Mouse (Mus musculus): ENCODE measurements around the gene Sertad3. TPM values are rescaled to one million over a fixed set of nuclear protein-coding genes. Genes with fewer than 3 reads are reported as not detected.
A peak's percentile ranks its signal among the peaks of the same experiment; 100 is the strongest.
"Not testable (repeated sequence)": the region's sequence is repeated elsewhere in the genome, so short reads cannot be mapped to it uniquely, and the experiment has no call there.

Sertad3 gene
- polyA plus RNA-seq, 1 experiment = 11.8 TPM

- H3K9me3 ChIP-seq (replicated peaks; ENCODE audit: control insufficient read depth, insufficient read depth, low read length, poor library complexity, severe bottlenecking) = no peaks in the 10 kb centered on the region
- H3K9ac ChIP-seq (ENCODE audit: low read depth, poor library complexity, severe bottlenecking) = no peak overlapping the region
- H3K4me3 ChIP-seq (ENCODE audit: low read depth, low read length) = no peak overlapping the region
- no peaks in the 10 kb centered on the region for H3K27me3 ChIP-seq (ENCODE audit: control insufficient read depth, insufficient read depth, low read length, poor library complexity, severe bottlenecking)
- TF ChIP-seq EP300 (IDR thresholded peaks at IDR 0.05; ENCODE audit: insufficient read depth, low read depth, low read length) (no peak), CTCF (IDR thresholded peaks at IDR 0.05; ENCODE audit: low read depth, low read length) (no peak), POLR2A (IDR thresholded peaks at IDR 0.05; ENCODE audit: insufficient read depth, low read length) (no peak)
- peaks cover 2% of the 10 kb centered on the region; the same call in 1 of the 2 replicates for H3K36me3 ChIP-seq (ENCODE audit: control insufficient read depth, insufficient read depth, low read length, poor library complexity, severe bottlenecking)
- H3K27ac ChIP-seq (ENCODE audit: insufficient read depth, low read length) = peak overlapping the region; percentile 82
- H3K4me1 ChIP-seq (ENCODE audit: control insufficient read depth, insufficient read depth, low read length) = peaks cover 12% of the 10 kb centered on the region
These were observed 18.3 kb downstream of the Sertad3 start for GRCm38 (mm10) chr7:27491856-27492255.

GRCm38 (mm10) chr7:27493022-27493421 lies 19.5 kb downstream of the Sertad3 start:
- Histone ChIP-seq H3K9me3 (replicated peaks; ENCODE audit: control insufficient read depth, insufficient read depth, low read length, poor library complexity, severe bottlenecking) (no peaks in the 10 kb centered on the region), H3K36me3 (ENCODE audit: control insufficient read depth, insufficient read depth, low read length, poor library complexity, severe bottlenecking) (peaks cover 2% of the 10 kb centered on the region; the same call in 1 of the 2 replicates), H3K4me3 (ENCODE audit: low read depth, low read length) (no peak overlapping the region), H3K9ac (ENCODE audit: low read depth, poor library complexity, severe bottlenecking) (no peak overlapping the region), H3K4me1 (ENCODE audit: control insufficient read depth, insufficient read depth, low read length) (peaks cover 12% of the 10 kb centered on the region), H3K27ac (ENCODE audit: insufficient read depth, low read length) (no peak overlapping the region), H3K27me3 (ENCODE audit: control insufficient read depth, insufficient read depth, low read length, poor library complexity, severe bottlenecking) (no peaks in the 10 kb centered on the region)
- TF ChIP-seq POLR2A (IDR thresholded peaks at IDR 0.05; ENCODE audit: insufficient read depth, low read length) = no peak
- no peak for TF ChIP-seq CTCF (IDR thresholded peaks at IDR 0.05; ENCODE audit: low read depth, low read length)

DNA sequence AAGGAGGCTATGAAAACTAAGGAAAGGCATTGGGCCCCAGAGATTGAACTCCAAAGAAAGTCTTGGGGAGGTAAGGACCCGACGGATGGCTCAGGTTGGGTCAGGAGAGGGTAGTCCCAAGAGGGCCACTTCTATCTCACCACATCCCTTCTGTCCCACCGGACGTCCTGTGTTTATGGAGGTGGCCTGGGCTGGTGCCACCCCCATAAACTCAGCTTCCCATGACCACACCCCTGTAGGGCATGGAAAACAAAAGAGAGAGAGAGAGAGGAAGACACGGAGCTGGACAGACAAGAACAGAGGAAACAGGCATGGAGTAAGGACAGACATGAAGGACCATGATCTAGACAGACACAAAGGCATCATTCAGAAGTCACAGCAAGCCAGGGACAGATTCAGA lies 19.9 kb downstream of the Sertad3 start:
- peaks cover 14% of the 10 kb centered on the region for H3K4me1 ChIP-seq (ENCODE audit: control insufficient read depth, insufficient read depth, low read length)
- no peaks in the 10 kb centered on the region for H3K9me3 ChIP-seq (replicated peaks; ENCODE audit: control insufficient read depth, insufficient read depth, low read length, poor library complexity, severe bottlenecking)
- H3K4me3 ChIP-seq (ENCODE audit: low read depth, low read length) = no peak overlapping the region
- H3K27me3 ChIP-seq (ENCODE audit: control insufficient read depth, insufficient read depth, low read length, poor library complexity, severe bottlenecking) = no peaks in the 10 kb centered on the region
- no peak overlapping the region for H3K27ac ChIP-seq (ENCODE audit: insufficient read depth, low read length)
- no peak for TF ChIP-seq POLR2A (IDR thresholded peaks at IDR 0.05; ENCODE audit: insufficient read depth, low read length)
- no peak for TF ChIP-seq CTCF (IDR thresholded peaks at IDR 0.05; ENCODE audit: low read depth, low read length)
- no peak for TF ChIP-seq EP300 (IDR thresholded peaks at IDR 0.05; ENCODE audit: insufficient read depth, low read depth, low read length)
- peaks cover 2% of the 10 kb centered on the region; the same call in 1 of the 2 replicates for H3K36me3 ChIP-seq (ENCODE audit: control insufficient read depth, insufficient read depth, low read length, poor library complexity, severe bottlenecking)
- H3K9ac ChIP-seq (ENCODE audit: low read depth, poor library complexity, severe bottlenecking) = no peak overlapping the region

DNA sequence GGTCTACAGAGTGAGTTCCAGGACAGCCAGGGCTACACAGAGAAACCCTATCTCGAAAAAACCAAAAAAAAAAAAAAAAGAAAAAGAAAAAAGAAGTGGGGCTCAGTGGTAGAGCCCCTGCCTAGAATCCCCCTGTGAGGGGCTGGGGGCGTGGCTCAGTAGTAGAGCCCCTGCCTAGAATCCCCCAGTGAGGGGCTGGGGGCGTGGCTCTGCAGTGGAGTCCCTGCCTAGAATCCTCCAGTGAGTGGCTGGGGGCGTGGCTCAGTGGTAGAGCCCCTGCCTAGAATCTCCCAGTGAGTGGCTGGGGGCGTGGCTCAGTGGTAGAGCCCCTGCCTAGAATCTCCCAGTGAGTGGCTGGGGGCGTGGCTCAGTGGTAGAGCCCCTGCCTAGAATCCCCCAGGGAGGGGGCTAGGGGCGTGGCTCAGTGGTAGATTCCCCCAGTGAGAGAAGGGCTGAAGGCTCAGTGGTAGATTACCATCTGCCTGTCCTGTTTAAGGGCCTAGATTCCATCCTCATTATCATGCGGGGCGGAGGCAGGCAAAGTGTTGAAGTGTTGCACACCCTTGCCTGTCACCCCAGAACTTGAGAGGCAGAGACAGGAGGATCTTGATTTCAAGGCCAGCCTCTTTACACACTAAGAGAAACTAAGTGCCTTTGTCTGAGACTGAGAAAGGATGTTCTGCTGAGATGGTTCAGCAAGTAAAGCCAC lies 21.2 kb downstream of the Sertad3 start:
- not testable (repeated sequence) for H3K27me3 ChIP-seq (ENCODE audit: control insufficient read depth, insufficient read depth, low read length, poor library complexity, severe bottlenecking); H3K9ac ChIP-seq (ENCODE audit: low read depth, poor library complexity, severe bottlenecking); H3K9me3 ChIP-seq (replicated peaks; ENCODE audit: control insufficient read depth, insufficient read depth, low read length, poor library complexity, severe bottlenecking); H3K36me3 ChIP-seq (ENCODE audit: control insufficient read depth, insufficient read depth, low read length, poor library complexity, severe bottlenecking); H3K27ac ChIP-seq (ENCODE audit: insufficient read depth, low read length); H3K4me3 ChIP-seq (ENCODE audit: low read depth, low read length)
- H3K4me1 ChIP-seq (ENCODE audit: control insufficient read depth, insufficient read depth, low read length) = peaks cover 10% of the 10 kb centered on the region

DNA sequence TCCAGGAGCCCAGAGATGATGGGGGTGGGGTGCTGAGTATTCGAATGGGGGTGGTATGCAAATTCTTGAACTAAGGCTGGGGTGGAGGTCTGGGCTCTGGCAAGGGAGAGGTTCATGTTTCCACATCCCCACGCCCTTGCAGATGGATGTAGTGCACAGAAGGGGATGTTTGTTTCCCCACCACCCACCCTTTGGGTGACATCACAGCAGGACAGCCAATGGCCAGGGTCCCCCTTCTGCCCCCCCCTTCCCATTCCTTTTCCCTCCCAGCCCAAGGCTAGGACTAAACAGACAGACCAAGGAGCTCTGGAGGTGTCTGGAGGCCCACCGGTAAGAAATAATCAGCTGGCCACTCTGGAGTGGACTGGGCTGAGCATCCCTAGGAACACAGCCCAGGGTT lies 25.5 kb downstream of the Sertad3 start, which contains the start of gene Prx:
Gene Prx, plus strand, starts transcription at position 289 of the 400 bp plus-strand sequence.
- H3K27me3 ChIP-seq (ENCODE audit: control insufficient read depth, insufficient read depth, low read length, poor library complexity, severe bottlenecking) = no peaks in the 10 kb centered on the region
- peak within 1 kb of the TSS; percentile 28 for H3K4me3 ChIP-seq (ENCODE audit: low read depth, low read length)
- no peaks in the 10 kb centered on the region for H3K9me3 ChIP-seq (replicated peaks; ENCODE audit: control insufficient read depth, insufficient read depth, low read length, poor library complexity, severe bottlenecking)
- no peaks in the 10 kb centered on the region for H3K36me3 ChIP-seq (ENCODE audit: control insufficient read depth, insufficient read depth, low read length, poor library complexity, severe bottlenecking)
- no peak within 1 kb of the TSS for H3K9ac ChIP-seq (ENCODE audit: low read depth, poor library complexity, severe bottlenecking)
- H3K27ac ChIP-seq (ENCODE audit: insufficient read depth, low read length) = peak within 1 kb of the TSS; percentile 43
- H3K4me1 ChIP-seq (ENCODE audit: control insufficient read depth, insufficient read depth, low read length) = peaks cover 7% of the 10 kb centered on the region
- TF ChIP-seq POLR2A (IDR thresholded peaks at IDR 0.05; ENCODE audit: insufficient read depth, low read length) (no peak), CTCF (IDR thresholded peaks at IDR 0.05; ENCODE audit: low read depth, low read length) (no peak), EP300 (IDR thresholded peaks at IDR 0.05; ENCODE audit: insufficient read depth, low read depth, low read length) (0 out of 2 replicates have a peak, but pooled peaks have one; percentile 7)

DNA sequence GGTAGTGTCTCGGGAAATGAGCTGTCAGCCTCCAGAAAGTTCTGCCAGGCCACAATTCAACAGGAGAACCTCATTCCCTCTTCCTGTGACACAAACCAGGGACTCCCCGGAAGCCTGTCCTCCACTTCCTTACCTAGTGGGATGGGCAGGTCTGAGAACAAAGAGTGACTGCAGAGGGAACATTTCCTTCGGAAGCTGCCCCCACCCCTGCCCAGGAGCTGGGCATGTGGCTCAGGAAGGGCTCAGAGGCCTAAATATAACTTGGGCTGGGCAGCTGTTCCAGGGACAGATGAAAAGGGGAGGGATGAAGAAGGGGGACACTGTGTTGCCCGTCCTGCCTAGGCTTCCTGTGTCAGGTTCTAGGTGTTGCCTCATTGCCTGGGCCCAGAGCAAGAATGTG lies 28.1 kb downstream of the Sertad3 start:
- no peaks in the 10 kb centered on the region for H3K9me3 ChIP-seq (replicated peaks; ENCODE audit: control insufficient read depth, insufficient read depth, low read length, poor library complexity, severe bottlenecking)
- TF ChIP-seq POLR2A (IDR thresholded peaks at IDR 0.05; ENCODE audit: insufficient read depth, low read length) (no peak), CTCF (IDR thresholded peaks at IDR 0.05; ENCODE audit: low read depth, low read length) (no peak), EP300 (IDR thresholded peaks at IDR 0.05; ENCODE audit: insufficient read depth, low read depth, low read length) (no peak)
- H3K4me1 ChIP-seq (ENCODE audit: control insufficient read depth, insufficient read depth, low read length) = peaks cover 10% of the 10 kb centered on the region
- no peaks in the 10 kb centered on the region for H3K36me3 ChIP-seq (ENCODE audit: control insufficient read depth, insufficient read depth, low read length, poor library complexity, severe bottlenecking)
- H3K27ac ChIP-seq (ENCODE audit: insufficient read depth, low read length) = no peak overlapping the region
- no peak overlapping the region for H3K9ac ChIP-seq (ENCODE audit: low read depth, poor library complexity, severe bottlenecking)
- H3K4me3 ChIP-seq (ENCODE audit: low read depth, low read length) = no peak overlapping the region
- no peaks in the 10 kb centered on the region for H3K27me3 ChIP-seq (ENCODE audit: control insufficient read depth, insufficient read depth, low read length, poor library complexity, severe bottlenecking)

All from ES-Bruce4 (cell line).